Mouse (Mus musculus) ES-Bruce4 (cell line): ENCODE results near the gene Smpdl3b. TPM values are rescaled to one million over a fixed set of nuclear protein-coding genes. Genes with fewer than 3 reads are reported as not detected.

ENCODE experiments used
- H3K27ac ChIP-seq: 2 replicates; pipeline ENCODE4 v1.5.1; 2012; ENCODE audit warnings: low read length, inconsistent platforms; ENCODE audit not compliant: insufficient read depth
- H3K27me3 ChIP-seq: 2 replicates; pipeline ENCODE4 v1.6.1; 2012; ENCODE audit warnings: mild to moderate bottlenecking, low read length, inconsistent platforms; ENCODE audit not compliant: control insufficient read depth, poor library complexity, insufficient read depth, severe bottlenecking
- H3K36me3 ChIP-seq: 2 replicates; pipeline ENCODE4 v1.6.1; 2012; ENCODE audit warnings: inconsistent platforms, mild to moderate bottlenecking, low read length, moderate library complexity; ENCODE audit not compliant: control insufficient read depth, poor library complexity, insufficient read depth, severe bottlenecking
- H3K4me1 ChIP-seq: one replicate; pipeline ENCODE4 v1.8.1; 2011; ENCODE audit warnings: low read length; ENCODE audit not compliant: control insufficient read depth, insufficient read depth
- H3K4me3 ChIP-seq: 2 replicates; pipeline ENCODE4 v1.5.1; 2011; ENCODE audit warnings: low read depth, mild to moderate bottlenecking, low read length
- H3K9ac ChIP-seq: 2 replicates; pipeline ENCODE4 v1.6.1; 2012; ENCODE audit warnings: low read depth, mild to moderate bottlenecking, inconsistent platforms; ENCODE audit not compliant: poor library complexity, severe bottlenecking
- H3K9me3 ChIP-seq: replicated peaks from 2 replicates; pipeline ENCODE4 v1.6.1; 2012; ENCODE audit warnings: mild to moderate bottlenecking, low read length, inconsistent platforms; ENCODE audit not compliant: control insufficient read depth, poor library complexity, insufficient read depth, severe bottlenecking
- CTCF ChIP-seq: IDR thresholded peaks from one replicate; pipeline ENCODE4 v1.8.1; 2011; ENCODE audit warnings: low read depth, low read length
- EP300 ChIP-seq: IDR thresholded peaks from 2 replicates; pipeline ENCODE4 v1.6.1; 2011; ENCODE audit warnings: low read depth, low read length; ENCODE audit not compliant: insufficient read depth
- POLR2A ChIP-seq: IDR thresholded peaks from one replicate; pipeline ENCODE4 v1.8.1; 2011; ENCODE audit warnings: low read length; ENCODE audit not compliant: insufficient read depth
- polyA plus RNA-seq: library from polyadenylated mRNA; stranded (reverse); fragments of >200 nt; gene quantifications from 2 replicates; pipeline ENCODE4 v1.2.4, GENCODE M21; 2011; ENCODE audit warnings: low read depth; ENCODE audit not compliant: missing spikeins, insufficient read depth, insufficient read length

Gene Smpdl3b
- polyA plus RNA-seq, 1 experiment, result 6.4 TPM

- H3K4me1 ChIP-seq, result no peaks in the 10 kb centered on the region
- no peak for TF ChIP-seq CTCF
- no peak for TF ChIP-seq EP300
- TF ChIP-seq POLR2A, result no peak
Measured at GRCm38 (mm10) chr4:132706885-132707284, 50.2 kb downstream of the Smpdl3b start.

GRCm38 (mm10) chr4:132702076-132702475 lies 55.0 kb downstream of the Smpdl3b start:
- H3K9me3 ChIP-seq, result no peaks in the 10 kb centered on the region
- no peak overlapping the region for H3K4me3 ChIP-seq
- H3K27ac ChIP-seq, result no peak overlapping the region
- H3K9ac ChIP-seq, result no peak overlapping the region
- no peak for TF ChIP-seq POLR2A
- TF ChIP-seq EP300, result no peak
- TF ChIP-seq CTCF, result no peak
- H3K27me3 ChIP-seq, result no peaks in the 10 kb centered on the region
- no peaks in the 10 kb centered on the region for H3K4me1 ChIP-seq
- H3K36me3 ChIP-seq, result peaks cover 54% of the 10 kb centered on the region

More at GRCm38 (mm10) chr4:132706885-132707284, 50.2 kb downstream of the Smpdl3b start:
- H3K9me3 ChIP-seq, result no peaks in the 10 kb centered on the region
- no peaks in the 10 kb centered on the region for H3K27me3 ChIP-seq
- H3K9ac ChIP-seq, result no peak overlapping the region
- H3K4me3 ChIP-seq, result no peak overlapping the region
- H3K36me3 ChIP-seq, result peaks cover 63% of the 10 kb centered on the region
- no peak overlapping the region for H3K27ac ChIP-seq

GRCm38 (mm10) chr4:132693366-132693765 lies 63.7 kb downstream of the Smpdl3b start:
- no peaks in the 10 kb centered on the region for H3K4me1 ChIP-seq
- no peak overlapping the region for H3K4me3 ChIP-seq
- TF ChIP-seq EP300 (no peak), POLR2A (no peak), CTCF (no peak)
- H3K9me3 ChIP-seq, result no peaks in the 10 kb centered on the region
- no peaks in the 10 kb centered on the region for H3K27me3 ChIP-seq
- H3K36me3 ChIP-seq, result peaks cover 48% of the 10 kb centered on the region
- no peak overlapping the region for H3K27ac ChIP-seq
- no peak overlapping the region for H3K9ac ChIP-seq

GRCm38 (mm10) chr4:132689634-132690033 lies 67.4 kb downstream of the Smpdl3b start:
- Histone ChIP-seq H3K4me1 (no peaks in the 10 kb centered on the region), H3K36me3 (peaks cover 41% of the 10 kb centered on the region)
- TF ChIP-seq CTCF, result no peak

More at GRCm38 (mm10) chr4:132689634-132690033, 67.4 kb downstream of the Smpdl3b start:
- no peaks in the 10 kb centered on the region for H3K9me3 ChIP-seq
- no peak overlapping the region for H3K27ac ChIP-seq
- no peak overlapping the region for H3K4me3 ChIP-seq
- no peaks in the 10 kb centered on the region for H3K27me3 ChIP-seq
- H3K9ac ChIP-seq, result no peak overlapping the region

Other genes starting within 250 kb of the Smpdl3b start
- gene Sesn2, start 246.8 kb downstream of the Smpdl3b start, polyA plus RNA-seq, result 41.6 TPM in 2 replicates
- gene Atpif1, start 223.6 kb downstream of the Smpdl3b start, polyA plus RNA-seq, result 461 and 512 TPM in 2 replicates
- gene Dnajc8, start 221.7 kb downstream of the Smpdl3b start, polyA plus RNA-seq, result 340 and 348 TPM in 2 replicates
- 0.22 and 0.30 TPM in 2 replicates for gene Ptafr, start 193.2 kb downstream of the Smpdl3b start, polyA plus RNA-seq
- gene Eya3, start 118.3 kb downstream of the Smpdl3b start, polyA plus RNA-seq, result 77.8 and 78.7 TPM in 2 replicates
- gene Xkr8, start 24.7 kb downstream of the Smpdl3b start, polyA plus RNA-seq, result 6.3 and 8.1 TPM in 2 replicates
- 78.2 and 78.7 TPM in 2 replicates for gene Rpa2, start 11.1 kb upstream of the Smpdl3b start, polyA plus RNA-seq
- 0.72 and 0.84 TPM in 2 replicates for gene Themis2, start 39.1 kb upstream of the Smpdl3b start, polyA plus RNA-seq
- 91.6 and 95.2 TPM in 2 replicates for gene Ppp1r8, start 85.9 kb upstream of the Smpdl3b start, polyA plus RNA-seq
- 53.0 and 58.4 TPM in 2 replicates for gene Stx12, start 127.3 kb upstream of the Smpdl3b start, polyA plus RNA-seq
- 22.8 and 24.3 TPM in 2 replicates for gene Fam76a, start 165.3 kb upstream of the Smpdl3b start, polyA plus RNA-seq
- gene Fgr, start 216.8 kb upstream of the Smpdl3b start, polyA plus RNA-seq, result 0.70 and 1.9 TPM in 2 replicates